Mouse (Mus musculus) heart, postnatal 4 days (tissue): ENCODE results near the gene Sgo1. TPM values are rescaled to one million over a fixed set of nuclear protein-coding genes. Genes with fewer than 3 reads are reported as not detected.
"Not testable (repeated sequence)": the region's sequence is repeated elsewhere in the genome, so short reads cannot be mapped to it uniquely, and the experiment has no call there.

Experiments used
- DNase-seq: peaks from one replicate; pipeline ENCODE4 v3.0.0; 2021
- total RNA-seq, 2 experiments: library from RNA; stranded (reverse); gene quantifications; 2 replicates each; pipeline ENCODE4 v1.2.3; 2021

Gene Sgo1
- 1 to 10 TPM; 8.3 to 9.7 TPM for total RNA-seq

- peak; percentile 99 for DNase-seq
Measured at GRCm38 (mm10) chr17:53688877-53689802, at the start of gene Sgo1. TSS of gene Sgo1 (minus strand) at chr17:53689333.

- not testable (repeated sequence) for DNase-seq
Measured at GRCm38 (mm10) chr17:53718916-53719315, 29.8 kb upstream of the Sgo1 start.

- no peak for DNase-seq
Measured at GRCm38 (mm10) chr17:53718474-53718873, 29.3 kb upstream of the Sgo1 start.

- DNase-seq = not testable (repeated sequence)
Measured at GRCm38 (mm10) chr17:53715161-53715560, 26.0 kb upstream of the Sgo1 start.

- no peak for DNase-seq
Measured at GRCm38 (mm10) chr17:53714453-53714852, 25.3 kb upstream of the Sgo1 start.

GRCm38 (mm10) chr17:53697521-53697920 is 8.4 kb upstream of the Sgo1 start:
- not testable (repeated sequence) for DNase-seq

- peak; percentile 56 for DNase-seq
Measured at GRCm38 (mm10) chr17:53694039-53694438, 4.9 kb upstream of the Sgo1 start.

- DNase-seq = no peak
Measured at GRCm38 (mm10) chr17:53689946-53690345, 813 bp upstream of the Sgo1 start.

GRCm38 (mm10) chr17:53688321-53688720 is 812 bp downstream of the Sgo1 start:
- no peak for DNase-seq

- DNase-seq = peak; percentile 11
Measured at GRCm38 (mm10) chr17:53678716-53679115, 10.4 kb downstream of the Sgo1 start.

GRCm38 (mm10) chr17:53670453-53670852 is 18.7 kb downstream of the Sgo1 start:
- DNase-seq = no peak

GRCm38 (mm10) chr17:53664703-53665382 is 24.3 kb downstream of the Sgo1 start:
- DNase-seq = no peak

GRCm38 (mm10) chr17:53664267-53664666 is 24.9 kb downstream of the Sgo1 start:
- no peak for DNase-seq

- peak; percentile 25 for DNase-seq
Measured at GRCm38 (mm10) chr17:53661056-53661840, 27.9 kb downstream of the Sgo1 start.

GRCm38 (mm10) chr17:53659738-53660137 is 29.4 kb downstream of the Sgo1 start:
- peak; percentile 20 for DNase-seq

GRCm38 (mm10) chr17:53659230-53659629 is 29.9 kb downstream of the Sgo1 start:
- DNase-seq = no peak

GRCm38 (mm10) chr17:53658668-53659067 is 30.5 kb downstream of the Sgo1 start:
- no peak for DNase-seq

- DNase-seq = peak; percentile 23
Measured at GRCm38 (mm10) chr17:53657391-53657790, 31.7 kb downstream of the Sgo1 start.

GRCm38 (mm10) chr17:53656369-53656860 is 32.7 kb downstream of the Sgo1 start:
- no peak for DNase-seq

- DNase-seq = no peak
Measured at GRCm38 (mm10) chr17:53655959-53656358, 33.2 kb downstream of the Sgo1 start.

GRCm38 (mm10) chr17:53655081-53655480 is 34.1 kb downstream of the Sgo1 start:
- DNase-seq = no peak

GRCm38 (mm10) chr17:53654596-53654995 is 34.5 kb downstream of the Sgo1 start:
- no peak for DNase-seq
